Mouse (Mus musculus): ENCODE measurements around the gene Fam136a.

Gene Fam136a

DNA sequence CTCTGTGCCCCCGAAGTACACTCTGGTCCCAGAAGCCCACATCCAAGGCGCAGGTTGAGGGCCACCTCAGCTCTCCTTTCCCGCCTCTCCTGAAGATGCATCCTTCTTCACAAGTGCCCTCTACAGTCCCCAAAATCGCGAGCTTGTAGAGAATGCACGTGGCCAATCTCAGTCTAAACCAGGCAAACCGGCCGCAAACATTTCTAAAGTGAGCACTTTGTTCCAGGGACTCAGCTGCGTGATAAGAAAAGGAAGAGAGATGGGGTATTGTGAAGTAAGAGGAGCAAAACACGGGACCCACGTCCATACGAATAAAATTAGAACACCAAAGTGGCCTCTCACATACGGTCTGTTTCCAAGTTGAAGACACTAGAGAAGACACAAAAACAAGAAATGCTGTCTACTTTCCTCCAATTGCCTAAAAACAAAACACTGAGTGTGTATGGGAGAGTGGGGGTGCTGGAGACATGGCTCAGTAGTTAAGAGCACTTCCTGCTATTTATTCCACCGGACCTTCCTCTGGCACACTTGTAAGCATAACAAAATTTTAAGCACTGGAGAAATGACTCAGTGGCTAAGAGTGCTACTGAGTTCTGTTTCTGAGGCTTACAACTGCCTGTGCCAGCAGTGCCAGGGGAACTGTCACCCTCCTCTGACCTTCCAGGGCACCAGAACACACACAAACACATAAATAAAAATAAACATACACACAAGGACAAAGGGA, 32.0 kb downstream of the Fam136a start:
- DNase-seq (ENCODE audit: low read depth, low spot score), result peak; percentile 60

DNA sequence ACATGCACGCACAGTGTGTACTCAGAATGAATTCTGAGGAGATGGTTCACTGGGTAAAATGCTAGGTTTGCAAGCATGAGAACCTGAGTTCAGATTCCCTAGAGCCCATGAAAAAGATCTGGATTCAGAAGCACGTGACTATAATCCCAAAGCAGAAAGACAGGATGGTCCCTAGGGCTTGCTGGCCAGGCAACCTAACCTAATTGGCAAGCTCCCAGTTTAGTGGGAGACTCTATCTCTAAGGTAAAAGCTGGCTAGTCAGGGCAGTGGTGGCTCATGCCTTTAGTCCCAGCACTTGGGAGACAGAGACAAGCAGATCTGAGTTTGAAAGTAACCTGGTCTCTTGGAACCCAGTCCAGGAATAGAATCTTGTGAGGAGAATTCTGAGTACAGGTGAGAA, 33.5 kb downstream of the Fam136a start:
- DNase-seq (ENCODE audit: low read depth, low spot score), result no peak

DNA sequence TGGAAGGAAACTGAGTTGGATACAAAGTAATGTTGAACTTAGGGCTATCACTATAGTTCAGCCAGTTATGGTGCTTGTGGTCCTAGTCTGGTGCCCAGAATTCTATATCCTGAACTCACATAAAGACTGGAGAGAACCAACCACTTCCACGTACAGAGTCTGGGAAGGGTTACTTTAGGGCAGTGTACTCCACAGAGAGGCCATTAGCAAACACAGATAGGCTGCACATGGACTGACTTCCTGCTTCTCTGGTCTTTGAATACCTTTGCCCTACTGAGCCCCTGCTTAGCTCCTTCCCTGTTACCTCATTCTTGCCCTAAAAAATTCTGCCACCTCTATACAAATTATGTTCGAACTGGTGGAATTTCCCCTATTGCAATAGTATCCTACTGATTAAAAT, 34.5 kb downstream of the Fam136a start:
- no peak for DNase-seq (ENCODE audit: low read depth, low spot score)

DNA sequence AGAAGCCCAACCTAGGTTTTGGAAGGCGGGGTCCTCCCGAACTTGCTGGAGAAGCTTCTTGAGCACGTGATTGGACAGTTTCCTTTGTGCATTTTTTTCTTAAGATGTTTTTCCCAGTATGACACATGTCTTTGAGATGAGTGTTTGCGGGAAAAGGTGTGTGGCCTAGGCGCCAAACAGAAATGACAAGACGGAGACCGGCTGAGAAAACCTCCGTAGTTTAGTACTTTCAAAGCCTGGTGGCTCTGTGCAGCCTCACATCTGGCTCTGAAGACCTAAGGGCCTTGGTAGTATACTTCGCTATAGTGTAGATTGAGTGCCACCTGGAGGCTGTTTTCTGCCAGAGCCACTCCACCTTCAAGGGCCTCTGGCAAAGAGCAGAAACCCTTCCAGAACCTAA, 35.5 kb downstream of the Fam136a start:
- DNase-seq (ENCODE audit: low read depth, low spot score), result peak; percentile 94

DNA sequence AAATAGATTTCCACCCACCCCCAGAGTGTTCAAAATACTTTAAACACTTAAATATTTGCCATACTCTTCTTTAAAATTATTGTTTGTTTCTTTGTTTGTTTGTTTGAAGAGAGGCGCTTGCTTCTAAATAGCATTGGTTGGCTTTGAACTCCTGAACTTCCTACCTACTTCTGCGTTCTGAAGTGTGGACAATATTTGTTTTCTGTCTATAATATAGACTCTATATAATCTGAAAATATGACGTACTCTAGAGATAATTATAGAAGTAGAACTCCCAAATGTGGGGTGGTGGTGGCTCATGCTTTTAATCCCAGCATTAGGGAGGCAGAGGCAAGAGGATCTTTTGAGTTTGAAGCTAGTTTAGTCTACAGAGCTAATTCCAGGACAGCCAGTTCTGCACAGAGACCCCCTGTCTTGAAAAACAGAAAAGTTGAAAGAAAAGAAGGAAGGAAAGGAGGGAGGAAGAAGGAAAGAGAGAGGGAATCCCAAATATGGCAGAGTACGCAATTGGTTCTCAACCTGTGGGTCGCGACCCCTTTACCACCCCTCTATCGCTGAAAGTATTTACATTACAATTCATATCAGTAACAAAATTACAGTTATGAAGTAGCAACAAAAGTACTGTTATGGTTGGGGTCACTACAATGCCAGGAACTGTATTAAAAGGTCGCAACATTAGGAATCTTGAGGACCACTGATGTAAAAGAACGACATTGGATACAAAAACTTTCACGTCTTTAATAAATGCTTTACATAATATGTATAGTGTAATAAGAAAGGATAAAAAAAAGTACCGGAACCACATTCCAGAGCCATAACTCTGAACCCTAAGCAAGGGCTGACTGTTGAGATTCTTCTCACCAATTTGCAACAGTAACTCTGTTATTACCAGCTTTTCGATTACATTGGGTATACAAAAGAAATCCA, 37.5 kb downstream of the Fam136a start:
- DNase-seq (ENCODE audit: low read depth, low spot score), result peak; percentile 63

DNA sequence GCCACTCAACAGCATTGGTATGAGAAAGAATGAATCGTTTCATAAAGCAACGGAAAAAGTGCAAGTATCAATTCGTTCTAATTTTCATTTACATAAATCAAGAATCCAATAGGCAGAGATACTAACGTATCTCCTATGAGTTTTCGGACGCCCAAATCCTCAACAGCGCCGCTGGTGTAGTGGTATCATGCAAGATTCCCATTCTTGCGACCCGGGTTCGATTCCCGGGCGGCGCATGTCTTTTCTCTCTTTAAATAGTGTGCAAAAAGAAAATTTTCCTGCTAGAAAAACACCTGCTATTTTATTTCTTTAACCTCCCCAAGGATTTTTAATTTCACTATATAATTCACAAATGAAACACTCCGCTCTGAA, 38.3 kb downstream of the Fam136a start:
- DNase-seq (ENCODE audit: low read depth, low spot score), result peak; percentile 93

DNA sequence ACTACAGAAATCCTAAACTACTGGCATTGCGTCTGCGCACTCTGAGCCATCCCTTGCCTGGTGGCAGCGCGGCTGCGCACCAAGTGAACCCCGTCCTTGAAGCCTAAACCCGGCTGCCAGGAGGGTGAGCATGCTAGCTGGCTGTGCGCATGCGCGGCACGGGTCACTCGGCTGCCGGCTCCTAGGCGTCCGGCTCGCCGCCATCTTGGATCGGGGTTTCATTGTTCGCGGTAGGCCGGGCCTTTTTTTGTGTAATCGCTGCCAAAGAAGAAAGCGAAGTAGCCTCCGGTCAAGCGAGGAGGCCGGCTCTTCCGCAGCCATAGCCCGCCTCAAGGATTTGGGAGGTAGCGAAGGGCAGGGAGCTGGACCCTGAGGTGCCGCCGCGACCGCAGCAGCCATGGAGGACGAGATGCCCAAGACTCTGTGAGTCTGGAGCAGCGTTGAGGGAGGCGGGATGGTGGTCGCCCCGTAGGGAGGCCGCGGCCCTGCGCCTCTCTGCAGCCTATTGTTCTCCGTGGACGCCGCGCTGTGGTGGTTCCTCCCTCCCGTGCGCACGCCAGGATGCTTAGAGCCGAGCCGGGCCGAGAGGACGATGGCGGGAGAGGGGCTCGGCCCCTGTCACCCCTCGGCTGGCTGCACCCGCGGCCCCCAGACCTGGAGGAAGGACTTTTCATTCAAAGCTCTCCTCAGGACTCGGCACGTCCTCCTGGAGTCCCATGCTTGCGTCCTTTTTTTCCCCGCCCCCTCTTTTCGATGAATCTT, 38.8 kb downstream of the Fam136a start, which contains the start of gene Tia1:
Gene Tia1, plus strand, starts transcription at position 120 of the 762 bp plus-strand sequence.
- peak; percentile 100 for DNase-seq (ENCODE audit: low read depth, low spot score)

DNA sequence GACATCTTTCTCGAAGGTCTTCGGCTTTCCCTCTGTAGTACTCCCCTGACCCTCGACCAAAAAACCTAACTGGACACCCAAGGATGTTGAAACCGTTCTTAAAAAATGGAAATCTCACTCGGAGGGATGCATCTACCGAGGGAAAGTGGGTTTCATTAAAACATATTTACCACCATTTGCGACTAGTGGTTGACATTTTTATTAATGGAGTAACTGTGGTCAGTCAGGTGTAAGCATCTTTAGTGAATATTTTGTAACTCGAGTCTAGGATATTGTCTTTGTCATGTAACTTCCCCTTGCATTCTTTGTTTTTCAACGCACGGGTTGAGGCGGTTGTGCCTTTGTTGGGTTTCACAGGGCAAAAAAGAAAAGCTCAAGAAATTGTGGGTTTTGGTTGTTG, 39.5 kb downstream of the Fam136a start:
- peak; percentile 51 for DNase-seq (ENCODE audit: low read depth, low spot score)

DNA sequence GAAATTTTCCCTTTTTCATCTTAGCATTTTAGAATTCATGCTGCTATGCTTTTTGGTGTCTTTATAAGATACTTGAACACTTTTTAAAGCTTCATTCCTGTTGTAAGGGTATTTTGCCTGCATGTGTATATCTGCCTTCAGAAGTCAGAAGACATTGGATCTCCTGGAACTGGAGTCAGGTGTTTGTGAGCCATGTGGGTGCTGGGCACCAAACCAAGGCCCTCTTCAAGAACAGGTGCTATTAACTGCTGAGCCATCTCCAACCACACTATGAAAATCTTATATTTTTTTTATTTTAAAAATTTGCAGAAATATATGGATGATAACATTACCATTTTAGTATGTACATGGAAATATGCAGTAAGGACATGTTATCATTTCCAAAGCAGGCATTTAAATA, 40.9 kb downstream of the Fam136a start:
- no peak for DNase-seq (ENCODE audit: low read depth, low spot score)

DNA sequence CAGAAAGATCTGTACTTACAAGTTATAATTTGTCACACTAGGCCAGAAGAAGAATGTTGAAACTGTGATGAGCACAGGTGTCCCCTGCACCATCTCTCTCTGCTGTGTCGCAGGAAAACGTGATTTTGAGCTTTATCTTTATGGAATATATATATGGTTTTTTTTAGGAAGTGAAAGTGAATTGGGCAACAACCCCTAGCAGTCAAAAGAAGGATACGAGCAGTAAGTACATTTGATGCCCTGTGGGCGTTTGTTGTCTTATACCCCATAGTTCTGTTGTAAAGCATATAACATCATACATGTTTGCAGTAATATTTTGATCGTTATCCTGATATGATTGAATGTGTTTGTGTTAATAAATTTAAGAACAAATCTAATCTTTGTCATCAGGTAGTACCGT, 53.3 kb downstream of the Fam136a start:
- no peak for DNase-seq (ENCODE audit: low read depth, low spot score)

DNA sequence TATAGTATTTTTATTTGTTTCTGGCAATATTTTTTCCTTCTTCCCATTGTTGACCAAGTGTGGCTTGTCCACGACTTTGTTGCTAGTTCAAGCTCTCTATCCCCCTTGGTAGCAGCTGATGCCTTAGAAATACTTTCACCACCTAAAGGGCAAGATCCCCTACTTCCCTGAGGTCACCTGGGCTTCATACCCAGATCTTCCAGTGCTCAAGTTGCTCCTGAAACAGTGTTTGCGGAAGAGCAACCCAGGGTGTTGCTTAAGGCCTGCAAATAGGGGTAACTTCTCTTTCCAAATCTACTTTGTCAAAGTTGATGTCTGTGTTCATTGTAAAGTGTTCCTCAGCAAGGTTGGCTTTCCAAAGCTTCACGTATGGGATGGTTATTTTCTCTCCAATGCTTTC, 53.8 kb downstream of the Fam136a start:
- no peak for DNase-seq (ENCODE audit: low read depth, low spot score)

All from 3T3-L1 (cell line).